Mouse (Mus musculus): Measurements from ENCODE around the gene Jsrp1. TPM values are rescaled to one million over a fixed set of nuclear protein-coding genes. Genes with fewer than 3 reads are reported as not detected.

The Jsrp1 gene
- total and polyA plus RNA-seq, 2 experiments from 2014 or later: 1.4 TPM; not detected in 1

DNA sequence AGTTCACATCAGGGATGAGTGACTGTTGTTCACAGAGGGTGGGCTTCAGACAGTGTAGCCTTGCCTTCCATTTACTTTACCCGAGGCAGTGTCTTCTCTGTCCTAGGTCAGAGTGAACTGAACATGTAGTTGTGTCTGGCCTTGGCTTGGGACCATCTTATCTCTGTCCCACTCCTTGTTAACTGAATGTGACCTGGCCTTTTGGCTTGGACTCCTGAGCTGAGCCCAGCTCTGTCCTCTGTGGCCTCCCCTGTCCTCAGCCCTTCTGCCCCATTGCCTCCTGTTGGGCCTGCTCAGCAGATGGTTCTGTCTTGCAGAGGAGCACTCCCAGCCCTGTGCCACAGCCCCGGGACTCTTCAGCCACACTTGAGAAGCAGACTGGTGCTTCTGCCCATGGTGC, 25.8 kb downstream of the Jsrp1 start:
- Histone ChIP-seq H3K4me1 (ENCODE audit: insufficient read depth, low read length) (no peaks in the 10 kb centered on the region), H3K4me3 (ENCODE audit: low read length) (no peak overlapping the region), H3K9me3 (ENCODE audit: low read length) (no peaks in the 10 kb centered on the region), H3K4me2 (ENCODE audit: low read depth, low read length) (no peak overlapping the region), H3K27me3 (ENCODE audit: insufficient read depth, low read length) (no peaks in the 10 kb centered on the region), H3K27ac (no peak overlapping the region), H3K36me3 (ENCODE audit: insufficient read depth, low read length) (peaks cover 88% of the 10 kb centered on the region), H3K9ac (replicated peaks; ENCODE audit: low read length) (no peak overlapping the region)
- ATAC-seq (no peak), DNase-seq (ENCODE audit: low spot score) (no peak)
- no peak for TF ChIP-seq CTCF (IDR thresholded peaks at IDR 0.05; ENCODE audit: low read depth)
- WGBS: 93% methylated on average over 2 of the region's 2 CpGs

DNA sequence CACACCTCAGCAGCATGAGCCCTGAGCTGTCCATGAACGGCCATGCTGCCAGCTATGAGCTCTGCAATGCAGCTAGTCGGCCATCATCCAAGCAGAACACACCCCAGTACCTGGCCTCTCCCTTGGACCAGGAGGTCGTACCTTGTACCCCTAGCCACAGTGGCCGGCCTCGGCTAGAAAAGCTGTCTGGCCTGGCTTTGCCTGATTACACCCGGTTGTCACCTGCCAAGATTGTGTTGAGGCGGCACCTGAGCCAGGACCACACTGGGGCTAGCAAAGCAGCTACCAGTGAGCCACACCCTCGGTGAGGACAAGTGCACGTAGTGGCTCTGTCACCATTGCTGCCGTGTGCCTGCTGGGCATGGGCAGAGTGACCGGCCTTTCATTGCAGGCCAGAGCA, 27.3 kb downstream of the Jsrp1 start:
- Histone ChIP-seq H3K9ac (replicated peaks; ENCODE audit: low read length) (no peak overlapping the region), H3K36me3 (ENCODE audit: insufficient read depth, low read length) (peaks cover 93% of the 10 kb centered on the region), H3K27me3 (ENCODE audit: insufficient read depth, low read length) (no peaks in the 10 kb centered on the region), H3K4me2 (ENCODE audit: low read depth, low read length) (no peak overlapping the region), H3K4me1 (ENCODE audit: insufficient read depth, low read length) (no peaks in the 10 kb centered on the region), H3K4me3 (ENCODE audit: low read length) (no peak overlapping the region), H3K9me3 (ENCODE audit: low read length) (no peaks in the 10 kb centered on the region), H3K27ac (no peak overlapping the region)
- no peak for TF ChIP-seq CTCF (IDR thresholded peaks at IDR 0.05; ENCODE audit: low read depth)
- WGBS: 96% methylated on average over 11 of the region's 11 CpGs
- no peak for DNase-seq (ENCODE audit: low spot score)
- no peak for ATAC-seq

DNA sequence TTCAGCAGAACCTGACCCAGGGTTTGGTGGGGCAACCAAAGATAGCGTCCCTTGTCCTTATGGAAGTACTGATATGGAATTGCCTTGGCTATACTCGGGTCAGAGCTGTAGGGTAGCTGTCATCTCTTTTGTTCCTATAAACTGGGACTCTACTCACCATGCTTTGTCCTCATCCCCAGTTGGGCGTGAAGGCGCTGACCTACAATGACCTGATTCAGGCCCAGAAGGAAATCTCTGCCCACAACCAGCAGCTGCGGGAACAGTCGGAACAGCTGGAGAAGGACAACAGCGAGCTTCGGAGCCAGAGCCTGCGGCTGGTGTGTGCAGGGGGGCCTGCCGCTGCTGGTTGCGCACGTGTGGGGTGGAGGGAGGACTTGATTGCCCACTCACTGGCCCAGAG, 28.4 kb downstream of the Jsrp1 start:
- H3K27me3 ChIP-seq (ENCODE audit: insufficient read depth, low read length): no peaks in the 10 kb centered on the region
- H3K27ac ChIP-seq: no peak overlapping the region
- H3K36me3 ChIP-seq (ENCODE audit: insufficient read depth, low read length): peaks cover 93% of the 10 kb centered on the region
- H3K4me2 ChIP-seq (ENCODE audit: low read depth, low read length): no peak overlapping the region
- ATAC-seq (no peak), DNase-seq (ENCODE audit: low spot score) (no peak)
- no peak overlapping the region for H3K4me3 ChIP-seq (ENCODE audit: low read length)
- 51% methylated on average over 12 of the region's 12 CpGs for WGBS
- H3K9ac ChIP-seq (replicated peaks; ENCODE audit: low read length): no peak overlapping the region
- no peak for TF ChIP-seq CTCF (IDR thresholded peaks at IDR 0.05; ENCODE audit: low read depth)
- H3K9me3 ChIP-seq (ENCODE audit: low read length): no peaks in the 10 kb centered on the region
- H3K4me1 ChIP-seq (ENCODE audit: insufficient read depth, low read length): no peaks in the 10 kb centered on the region

DNA sequence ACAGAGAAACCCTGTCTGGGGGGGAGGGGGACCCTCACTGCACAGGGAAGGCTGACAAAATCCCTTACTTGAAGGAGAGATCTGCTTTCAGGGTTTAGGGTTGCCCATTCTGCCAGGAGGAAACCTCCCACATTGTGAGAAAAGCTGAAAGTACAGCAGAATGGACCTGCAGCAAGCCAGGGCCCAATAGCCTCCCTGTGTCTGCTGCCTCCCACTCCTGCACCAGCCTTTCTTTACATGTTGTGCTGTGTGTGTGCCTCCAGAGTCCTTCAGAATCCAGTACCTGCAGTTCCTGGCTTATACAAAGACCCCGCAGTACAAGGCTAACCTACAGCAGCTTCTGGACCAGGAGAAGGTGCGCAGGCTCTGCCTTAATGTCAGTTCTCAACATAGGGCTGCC, 29.0 kb downstream of the Jsrp1 start:
- ATAC-seq (no peak), DNase-seq (ENCODE audit: low spot score) (no peak)
- Histone ChIP-seq H3K4me3 (ENCODE audit: low read length) (no peak overlapping the region), H3K36me3 (ENCODE audit: insufficient read depth, low read length) (peaks cover 96% of the 10 kb centered on the region), H3K27ac (no peak overlapping the region), H3K4me1 (ENCODE audit: insufficient read depth, low read length) (no peaks in the 10 kb centered on the region), H3K9ac (replicated peaks; ENCODE audit: low read length) (no peak overlapping the region), H3K4me2 (ENCODE audit: low read depth, low read length) (no peak overlapping the region), H3K27me3 (ENCODE audit: insufficient read depth, low read length) (no peaks in the 10 kb centered on the region), H3K9me3 (ENCODE audit: low read length) (no peaks in the 10 kb centered on the region)
- no peak for TF ChIP-seq CTCF (IDR thresholded peaks at IDR 0.05; ENCODE audit: low read depth)
- WGBS: 89% methylated on average over 2 of the region's 2 CpGs

DNA sequence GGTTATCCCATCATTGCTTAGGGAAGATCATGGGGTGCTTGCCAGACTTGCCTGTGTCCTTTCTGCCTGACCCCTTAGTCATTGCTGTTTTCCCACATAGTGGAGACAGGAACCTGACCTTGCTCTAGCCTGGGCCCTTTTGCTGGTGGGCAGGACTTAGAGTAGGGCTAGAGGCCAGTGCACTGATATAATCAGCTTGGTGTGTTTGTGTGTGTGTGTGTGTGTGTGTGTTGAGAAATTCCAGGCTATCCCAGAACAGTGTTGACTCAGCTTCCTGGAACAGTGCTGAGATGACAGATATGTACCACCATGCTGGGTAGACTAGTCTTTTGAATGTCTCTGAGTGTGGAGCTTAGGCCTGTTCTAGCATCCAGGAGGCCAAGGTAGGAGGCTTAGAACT, 33.7 kb downstream of the Jsrp1 start:
- no peak for TF ChIP-seq CTCF (IDR thresholded peaks at IDR 0.05; ENCODE audit: low read depth)
- ATAC-seq: no peak
- Histone ChIP-seq H3K36me3 (ENCODE audit: insufficient read depth, low read length) (peaks cover 87% of the 10 kb centered on the region), H3K4me1 (ENCODE audit: insufficient read depth, low read length) (no peaks in the 10 kb centered on the region), H3K4me2 (ENCODE audit: low read depth, low read length) (no peak overlapping the region), H3K27me3 (ENCODE audit: insufficient read depth, low read length) (no peaks in the 10 kb centered on the region), H3K9me3 (ENCODE audit: low read length) (no peaks in the 10 kb centered on the region), H3K27ac (no peak overlapping the region), H3K4me3 (ENCODE audit: low read length) (no peak overlapping the region), H3K9ac (replicated peaks; ENCODE audit: low read length) (no peak overlapping the region)
- no peak for DNase-seq (ENCODE audit: low spot score)

DNA sequence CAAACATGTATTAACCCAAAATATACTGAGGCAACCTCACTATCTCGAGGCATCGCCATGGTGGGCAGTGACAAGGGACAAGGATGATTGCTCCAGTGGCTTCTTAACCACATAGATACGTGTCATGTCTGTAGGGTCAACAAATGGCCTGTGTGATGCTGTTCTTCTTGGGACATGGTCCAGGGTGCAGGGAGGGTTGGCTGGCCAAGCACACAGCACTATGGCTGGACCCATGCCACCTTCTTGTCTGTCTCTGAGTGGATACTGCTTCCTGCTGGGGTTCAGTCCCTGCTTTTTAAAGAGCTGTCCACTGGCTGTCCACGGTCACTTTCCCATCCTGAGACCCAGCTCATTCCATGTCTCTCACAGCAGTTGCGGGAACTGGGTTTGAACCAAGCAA, 36.2 kb downstream of the Jsrp1 start:
- ATAC-seq (no peak), DNase-seq (ENCODE audit: low spot score) (no peak)
- no peak overlapping the region for H3K4me2 ChIP-seq (ENCODE audit: low read depth, low read length)
- TF ChIP-seq CTCF (IDR thresholded peaks at IDR 0.05; ENCODE audit: low read depth): no peak
- H3K4me3 ChIP-seq (ENCODE audit: low read length): no peak overlapping the region
- H3K36me3 ChIP-seq (ENCODE audit: insufficient read depth, low read length): peaks cover 84% of the 10 kb centered on the region
- WGBS: 89% methylated on average over 5 of the region's 5 CpGs
- H3K9ac ChIP-seq (replicated peaks; ENCODE audit: low read length): no peak overlapping the region
- no peaks in the 10 kb centered on the region for H3K27me3 ChIP-seq (ENCODE audit: insufficient read depth, low read length)
- no peak overlapping the region for H3K27ac ChIP-seq
- no peaks in the 10 kb centered on the region for H3K9me3 ChIP-seq (ENCODE audit: low read length)
- H3K4me1 ChIP-seq (ENCODE audit: insufficient read depth, low read length): no peaks in the 10 kb centered on the region

DNA sequence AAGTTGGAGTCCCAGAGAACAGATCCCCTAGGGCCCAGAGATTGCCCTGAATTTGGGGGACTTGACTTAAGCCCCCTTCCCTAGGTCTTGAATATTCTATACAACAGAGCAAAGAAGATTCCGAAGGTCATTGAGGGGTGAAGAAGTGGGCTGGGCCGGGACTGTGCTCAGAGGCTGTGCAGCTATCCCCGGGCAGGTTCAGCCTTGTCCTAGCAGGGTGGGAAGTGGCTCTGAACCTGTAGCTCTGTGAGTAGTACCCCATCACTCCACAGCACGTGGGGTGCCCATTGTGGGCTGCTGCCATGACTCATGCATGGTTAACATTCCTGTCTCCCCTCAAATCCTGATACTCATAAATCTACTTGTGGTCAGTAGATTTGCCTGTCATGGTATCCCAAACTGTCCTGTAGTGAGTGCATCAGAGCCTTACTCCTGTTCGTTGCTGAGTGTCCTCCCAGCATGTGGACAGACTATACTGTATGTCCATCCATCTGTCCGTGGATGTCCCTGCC, 36.9 kb downstream of the Jsrp1 start:
- WGBS: 89% methylated on average over 6 of the region's 6 CpGs
- Histone ChIP-seq H3K27ac (no peak overlapping the region), H3K4me1 (ENCODE audit: insufficient read depth, low read length) (no peaks in the 10 kb centered on the region), H3K4me2 (ENCODE audit: low read depth, low read length) (no peak overlapping the region), H3K27me3 (ENCODE audit: insufficient read depth, low read length) (no peaks in the 10 kb centered on the region), H3K9ac (replicated peaks; ENCODE audit: low read length) (no peak overlapping the region), H3K36me3 (ENCODE audit: insufficient read depth, low read length) (peaks cover 84% of the 10 kb centered on the region), H3K9me3 (ENCODE audit: low read length) (no peaks in the 10 kb centered on the region), H3K4me3 (ENCODE audit: low read length) (no peak overlapping the region)
- no peak for TF ChIP-seq CTCF (IDR thresholded peaks at IDR 0.05; ENCODE audit: low read depth)
- no peak for ATAC-seq
- DNase-seq (ENCODE audit: low spot score): no peak
